Mouse (Mus musculus): ENCODE results near the gene Pptc7.
A peak's percentile ranks its signal among the peaks of the same experiment; 100 is the strongest.

Gene Pptc7

DNA sequence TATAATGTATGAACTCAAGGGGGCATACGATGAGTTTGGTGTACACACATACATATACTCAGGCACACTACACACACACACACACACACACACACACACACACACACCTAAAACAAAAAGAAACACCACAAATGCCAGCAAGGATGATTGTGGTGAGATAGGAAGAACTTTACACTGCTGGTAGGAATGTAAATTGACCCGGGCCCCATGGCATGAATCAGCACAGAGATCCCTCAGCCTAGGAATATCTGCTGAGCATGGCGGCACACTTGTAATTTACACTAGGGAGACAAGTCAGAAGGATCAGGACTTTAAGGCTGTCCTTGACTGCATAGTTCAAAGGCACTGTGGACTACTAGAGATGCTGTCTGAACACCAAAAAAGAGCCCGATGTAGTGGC is 46.1 kb downstream of the Pptc7 start:
- no peak for DNase-seq (ENCODE audit: low spot score)

DNA sequence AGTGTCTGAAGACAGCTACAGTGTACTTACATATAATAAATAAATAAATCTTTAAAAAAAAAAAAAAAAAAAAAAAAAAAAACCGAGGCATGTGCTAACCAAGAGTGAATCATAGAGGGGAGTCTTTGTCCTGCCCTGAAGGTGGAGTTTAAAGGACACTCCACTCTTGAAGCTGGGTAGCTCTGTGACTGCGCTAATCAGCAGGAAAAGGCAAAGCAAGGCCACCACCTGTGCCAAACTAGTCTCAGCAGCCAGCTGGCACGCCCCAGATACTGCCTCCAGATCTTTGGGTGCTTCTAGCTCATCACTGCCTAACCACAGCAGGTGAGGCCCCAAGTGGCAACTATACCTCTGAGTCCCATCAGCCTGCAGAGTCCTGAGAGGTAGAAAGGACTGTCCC is 50.5 kb downstream of the Pptc7 start:
- no peak for DNase-seq (ENCODE audit: low spot score)

DNA sequence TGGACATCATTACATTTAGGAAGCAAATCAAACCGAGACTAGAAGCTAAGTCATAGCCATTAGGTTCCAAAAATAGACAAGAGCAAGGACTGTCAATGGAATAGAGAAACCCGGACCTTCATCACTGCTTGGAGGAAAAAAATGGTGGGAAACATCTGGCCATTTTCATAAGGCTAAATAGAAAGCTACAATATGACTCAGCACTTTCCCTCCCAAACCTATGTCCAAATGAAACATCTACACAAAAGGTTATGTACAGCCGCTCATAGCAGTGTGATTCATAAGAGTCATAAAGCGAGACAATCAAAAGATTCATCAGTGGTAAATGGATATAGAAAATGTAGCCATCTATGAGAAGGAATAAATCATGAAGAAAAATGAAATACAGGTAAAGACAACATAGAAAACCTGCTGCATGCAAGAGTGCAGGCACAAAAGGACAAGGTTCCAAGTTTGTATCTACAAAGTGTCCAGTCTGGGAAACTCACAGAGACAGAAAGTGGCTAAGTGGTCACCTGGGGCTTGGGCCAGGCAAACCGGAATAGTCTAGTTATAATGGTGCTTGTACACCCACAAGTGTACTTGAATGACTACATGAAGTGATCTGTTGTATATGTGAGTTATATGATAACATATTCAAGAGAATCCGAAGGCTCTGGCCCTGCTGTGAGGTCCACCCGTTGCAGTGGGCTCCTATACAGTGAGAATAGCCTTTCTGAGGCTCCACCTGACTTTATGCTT is 52.6 kb downstream of the Pptc7 start:
- no peak for DNase-seq (ENCODE audit: low spot score)

DNA sequence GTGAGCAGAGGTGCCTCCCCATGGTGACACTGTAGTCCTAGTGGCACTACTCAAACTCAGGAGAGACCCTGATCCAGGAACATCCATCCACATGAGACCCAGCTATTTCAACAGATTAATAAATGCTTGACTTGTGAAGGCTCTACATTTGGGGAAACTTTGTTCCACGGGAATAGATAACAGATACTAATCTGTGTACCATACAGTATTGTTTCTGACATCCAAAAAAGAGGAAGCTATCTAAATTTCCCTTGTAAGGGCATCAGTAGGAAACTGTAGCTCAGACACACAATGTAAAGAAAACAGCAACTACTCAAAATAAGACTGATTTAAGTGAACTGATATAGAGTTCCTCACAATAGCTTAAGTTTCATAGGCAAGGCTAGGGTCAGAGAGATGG is 58.7 kb downstream of the Pptc7 start:
- no peak for DNase-seq (ENCODE audit: low spot score)

DNA sequence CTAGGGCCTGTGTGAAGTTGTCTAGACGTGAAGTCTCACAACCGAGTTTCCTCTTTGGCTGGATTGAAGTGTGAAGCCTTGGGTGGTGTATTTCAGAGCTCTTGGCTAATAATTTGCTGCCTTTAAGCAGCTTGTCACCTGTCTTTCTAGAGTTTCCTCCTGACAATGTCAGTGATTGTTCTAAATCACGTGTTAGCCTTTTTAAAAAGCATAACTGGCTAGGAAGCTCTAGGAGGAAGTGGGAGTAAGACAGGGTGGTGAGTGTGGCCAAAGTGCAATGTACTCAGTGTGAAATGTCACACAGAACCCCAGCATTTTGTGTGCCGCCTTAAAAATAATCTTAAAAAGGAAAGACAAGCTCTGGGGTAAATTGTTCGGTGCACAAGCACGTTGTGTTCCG is 59.6 kb downstream of the Pptc7 start:
- no peak for DNase-seq (ENCODE audit: low spot score)

DNA sequence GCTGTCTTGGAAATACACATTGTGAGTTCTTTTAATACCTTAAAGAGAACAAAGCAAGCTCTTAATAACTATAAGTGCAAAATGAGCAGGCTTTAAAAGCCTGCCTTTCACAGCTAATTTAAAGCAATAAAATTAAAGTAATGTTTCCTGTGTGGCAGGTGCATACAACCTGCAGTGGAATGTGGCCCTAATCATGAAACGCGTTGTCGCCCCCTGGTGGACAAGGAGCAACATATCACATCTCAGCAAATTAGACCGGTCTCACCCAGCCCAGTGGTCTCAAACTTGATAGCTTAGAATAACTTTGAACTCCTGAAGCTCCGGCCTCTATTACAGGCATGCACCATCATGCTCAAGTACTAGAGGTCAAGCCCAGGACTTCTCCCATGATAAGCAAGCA is 60.1 kb downstream of the Pptc7 start:
- peak; percentile 88 for DNase-seq (ENCODE audit: low spot score)

DNA sequence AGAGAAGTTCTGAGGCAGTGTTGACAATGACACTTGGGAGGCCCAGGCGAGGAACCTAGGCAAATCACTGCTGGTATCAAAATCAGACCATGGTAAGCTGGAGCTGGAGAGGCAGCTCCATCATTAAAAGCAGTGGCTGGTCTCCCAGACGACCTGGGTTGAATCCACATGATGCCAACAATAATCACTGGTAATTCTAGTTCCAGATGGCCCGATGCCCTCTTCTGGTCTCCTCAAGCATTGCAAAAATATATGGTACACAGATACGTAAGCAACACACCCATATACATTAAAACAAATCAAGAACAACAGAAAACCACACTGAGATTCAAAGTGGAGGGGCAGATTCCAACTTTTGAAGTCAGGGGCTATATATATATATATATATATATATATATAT is 61.6 kb downstream of the Pptc7 start:
- no peak for DNase-seq (ENCODE audit: low spot score)

DNA sequence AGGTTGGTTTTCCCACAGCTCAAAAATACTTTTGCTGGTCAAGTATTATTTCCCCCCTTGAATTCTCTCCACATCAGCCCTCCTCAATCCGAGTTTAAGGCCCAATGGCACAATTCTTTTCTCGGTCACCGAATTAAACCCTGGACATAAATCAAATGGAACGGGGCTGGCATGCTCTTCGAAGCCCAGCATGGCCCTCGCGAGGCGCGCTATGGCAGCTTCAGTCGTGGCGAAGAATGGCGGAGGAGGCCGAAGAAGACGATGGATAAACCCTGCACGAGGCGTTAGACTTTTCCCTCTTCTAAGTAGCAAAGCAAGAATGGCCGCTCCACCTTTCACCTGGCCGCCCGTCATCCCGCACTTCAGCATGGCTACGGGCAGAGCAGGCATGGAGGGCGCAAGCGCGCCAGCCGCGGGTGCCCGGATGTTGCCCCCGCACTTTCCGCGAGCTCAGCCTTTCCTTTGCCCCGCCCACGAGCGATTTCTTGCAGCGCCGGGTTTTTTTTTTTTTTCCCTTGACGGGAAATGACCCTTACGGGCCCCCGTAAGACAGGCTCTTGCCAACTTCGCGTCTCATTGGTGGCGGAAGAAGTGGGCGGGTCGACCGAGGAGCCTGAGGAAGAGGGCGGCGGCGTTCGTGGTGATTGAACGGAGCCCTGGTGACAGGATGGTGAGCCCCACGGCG is 69.8 kb downstream of the Pptc7 start, which contains the start of the genes Rad9b and Vps29:
Rad9b (minus strand) TSS at position 427 of the 685 bp plus-strand sequence.
Vps29 (plus strand) TSS at position 563 of the 685 bp plus-strand sequence.
- DNase-seq (ENCODE audit: low spot score): peak; percentile 100

DNA sequence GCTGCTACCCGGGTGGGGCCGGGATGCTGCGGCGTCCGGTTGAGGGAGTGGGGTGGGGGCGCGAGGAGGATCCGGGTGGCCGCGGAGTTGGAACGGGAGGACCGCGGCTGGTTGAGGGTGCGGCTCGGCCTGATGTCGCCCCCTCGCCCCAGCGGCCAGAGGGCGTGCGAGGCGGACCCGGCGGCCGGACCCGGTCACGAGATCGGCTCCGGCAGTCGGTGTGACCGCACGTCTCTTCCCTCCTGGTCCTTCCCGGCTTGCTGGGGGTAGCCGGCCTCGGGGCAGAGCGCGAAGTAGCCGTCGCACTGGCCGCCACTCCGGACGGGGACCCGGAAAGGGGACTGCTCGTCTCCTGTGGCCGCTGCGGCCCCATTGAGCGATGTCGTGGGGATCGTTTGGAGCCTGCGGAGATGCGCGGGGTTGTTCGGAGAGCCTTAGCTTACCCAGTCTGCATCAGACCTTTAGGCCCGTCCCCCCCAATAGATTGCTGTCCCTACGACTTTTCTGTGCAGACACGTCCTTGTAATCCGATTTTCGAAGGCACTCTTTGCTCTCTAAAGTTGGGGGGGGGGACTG is 70.4 kb downstream of the Pptc7 start:
- DNase-seq (ENCODE audit: low spot score): no peak

DNA sequence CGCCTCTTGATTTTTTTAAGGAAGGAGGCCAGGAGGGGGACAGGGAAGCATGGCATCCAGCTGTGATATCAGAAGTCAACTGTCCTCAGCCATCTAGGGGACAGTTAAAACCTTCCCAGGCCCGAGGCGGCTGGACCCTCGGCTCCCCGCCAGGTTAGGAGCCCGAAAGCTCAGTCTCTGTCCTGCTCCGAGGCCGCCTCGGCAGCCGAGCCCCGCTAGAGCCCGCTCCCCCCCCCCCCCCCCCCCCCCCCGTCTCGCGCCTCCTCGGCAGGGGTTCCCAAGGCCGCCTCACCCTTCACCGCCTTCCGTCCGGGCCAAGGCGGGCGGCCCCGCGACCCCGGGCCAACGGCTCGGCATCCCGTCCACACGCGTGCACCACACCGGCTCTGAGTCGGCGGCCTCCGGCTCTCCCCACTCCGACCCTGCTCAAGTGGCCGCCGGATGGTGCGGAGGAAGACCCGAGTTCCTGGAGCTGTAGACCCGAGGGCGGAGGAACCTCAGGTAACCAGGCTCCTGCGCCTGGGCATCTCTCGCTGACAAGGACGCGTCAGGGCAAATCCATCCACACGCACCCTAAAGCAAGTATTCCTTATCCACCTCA is 87.5 kb downstream of the Pptc7 start, which contains the start of gene Gpn3:
Gpn3 (plus strand) TSS at position 286 of the 601 bp plus-strand sequence.
- DNase-seq (ENCODE audit: low spot score): peak; percentile 75

DNA sequence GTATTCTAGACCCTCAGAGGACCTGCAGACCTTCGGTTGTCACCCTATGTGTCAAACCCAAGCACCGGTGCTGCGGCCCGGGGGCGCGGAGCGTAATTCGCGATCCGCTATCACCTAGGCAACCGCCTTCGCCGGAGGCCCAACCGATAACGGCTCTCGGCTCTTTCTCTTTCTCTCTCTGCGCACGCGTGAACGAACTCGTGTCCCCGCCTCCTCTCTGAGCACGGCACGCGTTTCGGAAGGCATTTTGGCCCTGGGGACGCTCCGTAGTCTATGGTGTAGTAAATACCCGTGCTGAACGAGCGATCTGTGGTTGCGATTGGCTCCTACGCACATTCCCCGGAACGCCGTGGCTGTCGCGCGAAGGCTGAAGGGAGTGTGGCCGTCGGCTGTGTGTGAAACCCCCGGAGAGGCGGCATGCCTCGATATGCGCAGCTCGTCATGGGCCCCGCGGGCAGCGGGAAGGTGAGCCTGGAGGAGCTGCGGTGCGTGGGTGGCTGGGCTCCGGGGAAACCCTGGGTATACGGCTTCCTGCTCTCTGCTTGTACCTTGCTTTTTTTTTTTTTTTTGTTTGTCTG is 88.1 kb downstream of the Pptc7 start, which contains the start of gene Fam216a:
Fam216a (minus strand) TSS at position 173 of the 578 bp plus-strand sequence.
- DNase-seq (ENCODE audit: low spot score): peak; percentile 99

DNA sequence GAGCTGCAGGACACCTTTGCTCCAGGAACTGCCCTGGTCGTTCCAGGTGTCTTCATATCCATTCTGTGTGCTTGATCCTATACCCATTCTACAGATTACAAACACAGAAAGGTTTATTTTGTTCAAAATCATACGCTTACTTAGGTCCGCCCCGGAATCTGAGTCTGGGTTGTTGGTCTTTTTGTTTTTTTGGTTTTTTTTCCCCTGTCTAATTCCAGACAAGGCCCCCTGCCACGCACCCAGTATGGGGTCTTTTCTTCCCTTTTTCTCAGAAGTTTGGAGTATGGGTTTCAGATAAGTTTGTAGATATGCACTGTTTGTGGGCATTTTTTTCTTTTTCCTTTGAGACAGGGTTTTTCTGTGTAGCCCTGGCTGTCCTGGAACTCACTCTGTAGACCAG is 88.7 kb downstream of the Pptc7 start:
- DNase-seq (ENCODE audit: low spot score): no peak

Measured in testis, postnatal 10 days (tissue).